Mouse (Mus musculus) embryonic facial prominence, embryonic 10.5 days (tissue): Measurements from ENCODE around the gene Vps51. TPM values are rescaled to one million over a fixed set of nuclear protein-coding genes. Genes with fewer than 3 reads are reported as not detected.
"Not testable (repeated sequence)": the region's sequence is repeated elsewhere in the genome, so short reads cannot be mapped to it uniquely, and the experiment has no call there.

Experiments
- DNase-seq: peaks from one replicate; pipeline ENCODE4 v3.0.0-alpha.2; 2017; ENCODE audit warnings: low spot score
- H3K27ac ChIP-seq: fragments of 300-500 bp; sonication (generic); replicated peaks from 2 replicates; pipeline ENCODE4 v1.5.1; 2016; ENCODE audit warnings: mild to moderate bottlenecking
- H3K27me3 ChIP-seq: fragments of 300-500 bp; sonication (generic); replicated peaks from 2 replicates; pipeline ENCODE4 v1.6.1; 2016; ENCODE audit warnings: low read depth, mild to moderate bottlenecking; ENCODE audit not compliant: poor library complexity, severe bottlenecking
- H3K36me3 ChIP-seq: fragments of 300-500 bp; sonication (generic); replicated peaks from 2 replicates; pipeline ENCODE4 v1.6.1; 2016; ENCODE audit warnings: mild to moderate bottlenecking, moderate library complexity
- H3K4me1 ChIP-seq: fragments of 300-500 bp; sonication (generic); 2 replicates; pipeline ENCODE4 v1.6.1; 2016
- H3K4me3 ChIP-seq: fragments of 300-500 bp; sonication (generic); 2 replicates; pipeline ENCODE4 v1.5.1; 2016; ENCODE audit warnings: mild to moderate bottlenecking, moderate library complexity
- H3K9me3 ChIP-seq: fragments of 300-500 bp; sonication (generic); 2 replicates; pipeline ENCODE4 v1.6.1; 2016; ENCODE audit warnings: mild to moderate bottlenecking
- WGBS: fragments of 180-500 bp; shearing (Covaris S2); methylation state at CpG from one replicate; pipeline ENCODE4 v1.1.7; 2016; 5-methylcytosine and 5-hydroxymethylcytosine counted together
- polyA plus RNA-seq: library from polyadenylated mRNA; unstranded; fragments of >200 nt; fragmentation: Nextera tagmentation; extraction: Ambion mirVana; gene quantifications from 2 replicates; pipeline ENCODE4 v1.2.1, GENCODE M21; 2016

Vps51 gene
- polyA plus RNA-seq, 1 experiment from 2014 or later = 70.5 TPM

DNA sequence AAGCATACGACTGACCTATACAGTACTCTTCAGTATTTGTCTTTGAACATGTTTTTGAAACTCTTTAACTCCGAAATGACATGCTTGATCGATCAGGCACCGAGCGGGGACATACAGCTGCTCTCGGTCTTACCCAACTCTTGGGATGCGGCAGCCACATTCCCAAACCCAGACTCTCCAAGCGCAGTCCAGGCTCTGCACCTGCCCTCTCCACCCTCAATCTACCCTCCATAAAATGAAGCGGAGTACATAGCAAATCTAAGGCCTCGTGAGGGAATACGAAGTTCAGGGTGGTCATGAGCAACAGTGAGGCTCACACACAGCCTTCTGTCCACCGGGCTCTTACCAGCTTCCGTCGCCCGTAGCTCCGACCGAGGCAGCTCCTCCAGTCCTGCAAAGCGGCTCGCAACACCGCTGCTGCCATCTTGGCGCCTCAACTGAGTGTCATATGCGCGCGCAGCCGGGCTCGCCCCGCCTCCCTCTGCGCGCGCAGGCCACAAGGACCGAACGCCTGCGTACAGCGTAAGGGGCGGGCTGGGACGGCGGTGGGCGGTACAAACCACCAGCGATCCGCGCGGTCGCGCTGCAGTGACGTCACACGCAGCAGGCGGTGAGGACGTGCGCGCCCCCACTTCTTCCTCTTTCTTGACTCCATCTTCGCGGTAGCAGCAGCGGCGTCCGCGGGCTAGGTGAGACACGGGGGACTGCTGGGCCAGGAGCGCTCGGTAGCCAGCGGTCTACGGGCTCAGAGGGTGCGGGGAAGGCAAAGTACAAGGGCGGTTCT is 19.5 kb downstream of the Vps51 start, which contains the start of the genes Mrpl49 and Fau:
Gene Mrpl49 (minus strand): TSS at position 473 of the 784 bp plus-strand sequence.
Gene Fau (plus strand): TSS at position 532 of the 784 bp plus-strand sequence.
- Histone ChIP-seq H3K4me3 (peak within 1 kb of the TSS; percentile 70), H3K27ac (peak within 1 kb of the TSS; percentile 90), H3K9me3 (no peaks in the 10 kb centered on the region), H3K36me3 (peaks cover 61% of the 10 kb centered on the region), H3K4me1 (peaks cover 37% of the 10 kb centered on the region), H3K27me3 (no peaks in the 10 kb centered on the region)
- under 1% methylated on average over 63 of the region's 63 CpGs for WGBS
- DNase-seq = peak; percentile 99

- Histone ChIP-seq H3K4me1 (peaks cover 29% of the 10 kb centered on the region), H3K27ac (no peak overlapping the region), H3K27me3 (no peaks in the 10 kb centered on the region), H3K36me3 (peaks cover 65% of the 10 kb centered on the region), H3K9me3 (no peaks in the 10 kb centered on the region), H3K4me3 (peak overlapping the region; percentile 70)
- no peak for DNase-seq
- WGBS = 70% methylated on average over 4 of the region's 4 CpGs
These were observed 20.3 kb downstream of the Vps51 start for GRCm38 (mm10) chr19:6056696-6057095.

DNA sequence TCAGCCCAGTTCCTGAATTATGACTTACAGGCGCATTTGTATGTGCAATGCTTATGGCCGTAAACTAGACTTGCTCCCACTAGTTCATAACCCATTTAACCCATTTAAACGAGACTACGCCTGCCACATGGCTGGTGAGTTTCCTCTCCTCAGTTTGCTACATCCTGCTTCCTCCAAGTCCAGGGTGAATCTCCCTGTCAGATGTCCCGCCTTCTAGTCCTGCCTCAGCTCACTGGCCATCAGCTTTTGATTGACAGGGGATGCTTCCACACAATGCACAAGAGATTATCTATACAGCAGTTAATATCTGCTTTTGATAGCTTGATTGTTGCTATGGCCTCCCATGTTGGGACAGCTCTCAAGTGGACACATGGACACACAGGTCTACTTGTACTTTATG is 22.7 kb downstream of the Vps51 start:
- H3K9me3 ChIP-seq = no peaks in the 10 kb centered on the region
- WGBS = 86% methylated on average over 5 of the region's 5 CpGs
- no peak overlapping the region for H3K27ac ChIP-seq
- H3K36me3 ChIP-seq = peaks cover 79% of the 10 kb centered on the region
- peaks cover 20% of the 10 kb centered on the region for H3K4me1 ChIP-seq
- no peak for DNase-seq
- no peaks in the 10 kb centered on the region for H3K27me3 ChIP-seq
- H3K4me3 ChIP-seq = no peak overlapping the region

GRCm38 (mm10) chr19:6052516-6052915 is 24.5 kb downstream of the Vps51 start:
- no peak overlapping the region for H3K4me3 ChIP-seq

GRCm38 (mm10) chr19:6048681-6049410 is 28.2 kb downstream of the Vps51 start:
- H3K4me3 ChIP-seq = peak overlapping the region; percentile 82; the same call in 1 of the 2 replicates

More at GRCm38 (mm10) chr19:6052516-6052915, 24.5 kb downstream of the Vps51 start:
- Histone ChIP-seq H3K9me3 (no peaks in the 10 kb centered on the region), H3K27me3 (no peaks in the 10 kb centered on the region), H3K36me3 (peaks cover 85% of the 10 kb centered on the region), H3K4me1 (peaks cover 24% of the 10 kb centered on the region), H3K27ac (no peak overlapping the region)
- no peak for DNase-seq
- WGBS = 91% methylated on average over 7 of the region's 7 CpGs

GRCm38 (mm10) chr19:6047899-6048166 is 29.2 kb downstream of the Vps51 start:
- Histone ChIP-seq H3K27ac (no peak overlapping the region; the same call in 1 of the 2 replicates), H3K36me3 (peaks cover 50% of the 10 kb centered on the region)

More at GRCm38 (mm10) chr19:6048681-6049410, 28.2 kb downstream of the Vps51 start:
- H3K27ac ChIP-seq = no peak overlapping the region
- WGBS = 87% methylated on average over 11 of the region's 11 CpGs
- H3K9me3 ChIP-seq = no peaks in the 10 kb centered on the region
- H3K4me1 ChIP-seq = peaks cover 26% of the 10 kb centered on the region
- H3K27me3 ChIP-seq = no peaks in the 10 kb centered on the region
- H3K36me3 ChIP-seq = peaks cover 60% of the 10 kb centered on the region
- DNase-seq = no peak

GRCm38 (mm10) chr19:6047154-6047898 is 29.7 kb downstream of the Vps51 start:
- WGBS = 2% methylated on average over 44 of the region's 44 CpGs
- DNase-seq = no peak
- H3K4me3 ChIP-seq = peak overlapping the region; percentile 82
- peak overlapping the region; percentile 99 for H3K27ac ChIP-seq
- H3K27me3 ChIP-seq = no peaks in the 10 kb centered on the region
- H3K9me3 ChIP-seq = no peaks in the 10 kb centered on the region
- peaks cover 26% of the 10 kb centered on the region for H3K4me1 ChIP-seq
- peaks cover 45% of the 10 kb centered on the region for H3K36me3 ChIP-seq

More at GRCm38 (mm10) chr19:6047899-6048166, 29.2 kb downstream of the Vps51 start:
- no peaks in the 10 kb centered on the region for H3K27me3 ChIP-seq
- no peaks in the 10 kb centered on the region for H3K9me3 ChIP-seq
- H3K4me1 ChIP-seq = peaks cover 26% of the 10 kb centered on the region
- no peak for DNase-seq
- H3K4me3 ChIP-seq = peak overlapping the region; percentile 82
- 90% methylated on average over 8 of the region's 8 CpGs for whole genome bisulfite sequencing

GRCm38 (mm10) chr19:6046294-6047153 is 30.5 kb downstream of the Vps51 start, which contains the start of gene Syvn1:
Gene Syvn1 (plus strand): TSS chr19:6046576.
- peak; percentile 93 for DNase-seq
- Histone ChIP-seq H3K4me1 (peaks cover 26% of the 10 kb centered on the region), H3K4me3 (peak within 1 kb of the TSS; percentile 82), H3K27me3 (no peaks in the 10 kb centered on the region), H3K9me3 (no peaks in the 10 kb centered on the region), H3K36me3 (peaks cover 37% of the 10 kb centered on the region), H3K27ac (peak within 1 kb of the TSS; percentile 99)
- under 1% methylated on average over 65 of the region's 65 CpGs for WGBS

GRCm38 (mm10) chr19:6045366-6046293 is 31.4 kb downstream of the Vps51 start:
- Histone ChIP-seq H3K9me3 (no peaks in the 10 kb centered on the region), H3K27me3 (no peaks in the 10 kb centered on the region), H3K27ac (peak overlapping the region; percentile 99), H3K36me3 (peaks cover 28% of the 10 kb centered on the region), H3K4me1 (peaks cover 26% of the 10 kb centered on the region), H3K4me3 (peak overlapping the region; percentile 82)
- WGBS = 24% methylated on average over 20 of the region's 20 CpGs
- no peak for DNase-seq

DNA sequence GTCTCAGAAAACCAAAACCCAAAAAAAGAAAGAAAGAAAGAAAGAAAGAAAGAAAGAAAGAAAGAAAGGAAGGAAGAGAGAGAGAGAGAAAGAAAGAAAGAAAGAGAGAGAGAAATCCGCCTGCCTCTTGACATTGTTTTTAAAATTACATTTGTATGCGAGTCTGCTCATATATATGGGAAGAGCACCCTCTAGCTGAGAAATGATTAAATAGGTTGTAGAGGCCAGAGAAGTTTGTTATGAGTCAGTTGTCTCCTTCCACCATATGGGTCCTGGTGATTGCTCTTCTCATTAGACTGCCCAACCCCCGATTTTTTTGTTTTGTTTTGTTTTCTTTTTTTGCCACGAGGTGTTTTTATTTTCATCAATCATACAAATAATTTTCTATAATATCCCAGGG is 32.9 kb downstream of the Vps51 start:
- not testable (repeated sequence) for H3K4me3 ChIP-seq, H3K27me3 ChIP-seq, H3K27ac ChIP-seq, DNase-seq, H3K9me3 ChIP-seq
- WGBS = 80% methylated on average over 4 of the region's 4 CpGs
- H3K4me1 ChIP-seq = peaks cover 26% of the 10 kb centered on the region
- H3K36me3 ChIP-seq = peaks cover 13% of the 10 kb centered on the region

GRCm38 (mm10) chr19:6042293-6042692 is 34.7 kb downstream of the Vps51 start:
- no peak for DNase-seq
- peaks cover 10% of the 10 kb centered on the region for H3K4me1 ChIP-seq
- WGBS = 86% methylated on average over 9 of the region's 9 CpGs
- no peak overlapping the region; the same call in 1 of the 2 replicates for H3K4me3 ChIP-seq
- no peaks in the 10 kb centered on the region for H3K36me3 ChIP-seq
- H3K27ac ChIP-seq = 0 out of 2 replicates have a peak overlapping the region, but pooled peaks have one; percentile 4
- H3K27me3 ChIP-seq = no peaks in the 10 kb centered on the region
- no peaks in the 10 kb centered on the region for H3K9me3 ChIP-seq
